Mouse (Mus musculus) spleen, postnatal 14 days (tissue): Measurements from ENCODE around the gene Rpl7a.

Experiments used
- DNase-seq, 2 experiments: peaks; one replicate each; pipeline ENCODE4 v3.0.0; 2021 to 2022; ENCODE audit warnings: low spot score in 2 of 2

The Rpl7a gene

DNA sequence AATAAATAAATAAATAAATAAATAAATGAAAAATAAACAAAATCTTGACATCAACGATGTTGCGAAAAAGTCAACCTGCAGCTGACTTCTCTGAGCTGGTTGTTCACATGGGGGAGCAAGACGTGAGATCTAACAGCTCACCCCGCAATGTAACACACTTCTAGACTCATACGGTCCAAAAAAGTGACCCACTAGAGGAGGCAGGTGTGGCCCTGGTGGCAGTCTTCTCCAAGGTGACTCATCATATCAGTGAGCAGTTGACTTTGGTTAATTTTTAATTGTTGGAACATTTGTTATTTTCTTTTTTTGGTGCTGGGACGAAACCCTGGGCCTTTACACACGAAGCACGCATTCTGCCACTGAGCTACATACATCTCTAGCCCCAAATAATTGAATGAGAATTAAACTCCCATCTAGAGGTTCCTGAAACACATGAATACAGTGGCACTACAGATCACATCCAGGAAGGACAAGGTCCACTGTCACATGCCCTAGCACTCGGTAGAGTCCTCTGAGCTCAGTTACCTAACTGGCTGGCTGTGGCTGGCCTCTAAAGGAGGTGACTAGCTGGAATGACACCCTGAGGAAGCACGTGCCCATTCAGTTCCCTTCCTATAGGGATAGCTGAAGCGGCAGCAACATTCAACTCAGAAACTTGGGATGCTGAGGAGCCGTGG lies 46.4 kb downstream of the Rpl7a start:
- no peak for DNase-seq

DNA sequence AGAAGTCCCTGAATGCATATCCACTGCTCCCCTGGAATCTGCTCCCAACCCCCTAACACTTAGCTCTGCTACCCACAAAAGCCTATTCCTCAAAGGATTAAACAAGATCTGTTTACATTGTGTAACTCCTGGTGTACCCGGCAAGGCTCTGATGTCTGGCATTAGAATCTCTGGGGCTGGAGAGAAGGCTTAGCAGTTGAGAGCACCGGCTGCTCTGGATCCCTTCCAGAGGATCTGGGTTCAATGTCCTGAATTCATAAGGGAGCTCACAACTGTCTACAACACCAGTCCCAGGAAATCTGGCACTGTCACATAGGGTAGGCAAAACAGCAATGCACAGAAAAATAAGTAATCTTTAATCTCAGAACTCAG lies 46.9 kb downstream of the Rpl7a start:
- DNase-seq = no peak

DNA sequence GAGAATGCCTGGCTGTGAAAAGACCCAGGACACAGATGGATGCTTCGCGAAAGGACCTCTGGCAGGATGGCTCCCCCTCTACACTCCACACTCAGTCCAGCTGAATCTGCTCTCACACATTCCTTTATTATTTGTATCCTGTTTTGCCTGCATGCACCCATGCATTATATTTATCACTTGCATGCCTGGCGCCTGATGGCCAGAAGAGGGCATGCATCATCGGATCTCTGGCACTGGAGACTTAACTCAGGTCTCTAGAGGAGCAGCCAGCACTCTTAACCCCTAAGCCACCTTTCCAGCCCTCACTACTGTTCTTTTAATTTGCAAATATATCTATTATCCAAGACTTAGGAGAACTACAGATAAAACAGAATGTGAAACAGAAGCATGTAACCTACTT lies 50.2 kb downstream of the Rpl7a start:
- no peak for DNase-seq
